Mouse (Mus musculus) ovary, postnatal 14 days (tissue): ENCODE measurements around the gene Dll4.

Experiments used
- DNase-seq: peaks from one replicate; pipeline ENCODE4 v3.0.0; 2022; ENCODE audit warnings: low spot score

The Dll4 gene

DNA sequence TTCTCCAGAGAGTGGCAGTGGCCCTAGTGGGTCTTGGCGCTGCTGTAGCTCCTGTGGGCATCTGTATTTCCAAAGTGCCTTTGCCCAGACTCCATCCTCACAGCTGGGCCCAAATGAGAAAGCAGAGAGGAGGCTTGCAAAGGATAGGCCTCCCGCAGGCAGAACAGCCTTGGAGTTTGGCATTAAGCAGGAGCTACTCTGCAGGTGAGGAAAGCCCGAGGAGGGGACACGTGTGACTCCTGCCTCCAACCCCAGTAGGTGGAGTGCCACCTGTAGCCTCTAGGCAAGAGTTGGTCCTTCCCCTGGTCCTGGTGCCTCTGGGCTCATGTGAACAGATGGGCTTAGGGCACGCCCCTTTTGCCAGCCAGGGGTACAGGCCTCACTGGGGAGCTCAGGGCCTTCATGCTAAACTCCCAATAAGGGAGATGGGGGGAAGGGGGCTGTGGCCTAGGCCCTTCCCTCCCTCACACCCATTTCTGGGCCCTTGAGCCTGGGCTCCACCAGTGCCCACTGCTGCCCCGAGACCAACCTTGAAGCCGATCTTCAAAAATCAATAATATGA, 9.5 kb downstream of the Dll4 start:
- DNase-seq, result no peak

GRCm38 (mm10) chr2:119335535-119335934, 10.0 kb downstream of the Dll4 start:
- DNase-seq, result no peak

DNA sequence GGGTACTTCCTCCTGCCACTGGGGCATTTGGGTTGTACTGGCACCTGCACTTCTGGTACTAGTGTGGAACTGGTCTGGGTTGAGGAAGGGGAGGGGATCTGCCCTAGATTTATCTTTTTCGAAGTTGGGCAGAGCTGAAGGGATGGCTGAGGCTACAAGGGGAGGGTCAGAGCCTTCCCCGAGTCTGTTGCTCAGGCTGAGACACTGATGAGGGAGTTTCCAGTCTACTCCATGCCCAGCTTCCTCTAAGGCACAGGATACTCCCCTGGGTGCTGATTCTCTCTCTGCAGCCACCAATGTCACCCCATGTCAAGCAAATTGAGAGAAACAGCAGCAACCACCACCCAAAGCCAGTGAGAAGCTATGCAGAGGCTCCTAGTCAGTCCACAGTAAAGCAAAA, 10.4 kb downstream of the Dll4 start:
- no peak for DNase-seq

- DNase-seq, result no peak
These were observed 10.9 kb downstream of the Dll4 start for GRCm38 (mm10) chr2:119336470-119336869.

DNA sequence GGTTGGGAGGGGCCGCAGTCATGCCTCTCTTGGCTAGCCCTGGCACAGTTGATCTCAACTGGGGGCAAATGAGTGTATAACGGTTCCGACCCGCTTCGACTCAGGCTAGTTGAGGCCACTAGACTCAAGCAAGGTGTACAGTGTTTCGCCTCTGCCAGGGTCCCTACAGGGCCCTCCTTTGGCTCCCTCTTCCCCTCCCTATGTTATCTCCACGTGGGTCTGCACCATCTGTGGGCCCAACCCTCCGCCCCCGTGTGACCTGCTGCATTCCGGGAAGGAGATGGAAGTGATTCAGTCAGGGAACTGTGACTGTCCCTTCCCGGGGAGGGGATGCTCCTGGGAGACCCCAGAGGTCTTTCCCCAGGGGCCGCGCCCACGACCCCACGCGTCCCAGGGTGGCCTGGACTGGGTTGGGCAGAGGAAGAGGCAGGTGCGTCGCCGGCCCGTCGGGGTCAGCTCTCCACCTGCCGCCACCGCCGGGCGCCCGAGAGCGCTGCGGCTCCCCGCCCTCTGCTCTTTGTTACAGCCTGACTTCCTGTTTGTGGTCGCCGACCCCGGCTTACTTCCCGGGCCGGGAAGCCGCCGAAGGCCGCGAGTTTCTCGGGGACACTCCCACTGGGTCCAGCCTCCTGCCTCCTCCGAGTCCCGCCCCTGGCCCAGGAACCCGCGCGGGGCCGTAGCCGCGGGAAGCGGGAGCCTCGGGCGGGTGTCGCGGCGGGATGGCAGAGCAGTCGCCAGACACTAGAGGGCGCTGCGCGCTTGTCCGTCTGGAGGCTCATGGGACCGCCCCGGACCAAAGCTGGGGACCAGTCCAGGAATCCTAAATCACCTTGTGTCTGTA, 12.1 kb downstream of the Dll4 start:
- DNase-seq, result peak; percentile 90

DNA sequence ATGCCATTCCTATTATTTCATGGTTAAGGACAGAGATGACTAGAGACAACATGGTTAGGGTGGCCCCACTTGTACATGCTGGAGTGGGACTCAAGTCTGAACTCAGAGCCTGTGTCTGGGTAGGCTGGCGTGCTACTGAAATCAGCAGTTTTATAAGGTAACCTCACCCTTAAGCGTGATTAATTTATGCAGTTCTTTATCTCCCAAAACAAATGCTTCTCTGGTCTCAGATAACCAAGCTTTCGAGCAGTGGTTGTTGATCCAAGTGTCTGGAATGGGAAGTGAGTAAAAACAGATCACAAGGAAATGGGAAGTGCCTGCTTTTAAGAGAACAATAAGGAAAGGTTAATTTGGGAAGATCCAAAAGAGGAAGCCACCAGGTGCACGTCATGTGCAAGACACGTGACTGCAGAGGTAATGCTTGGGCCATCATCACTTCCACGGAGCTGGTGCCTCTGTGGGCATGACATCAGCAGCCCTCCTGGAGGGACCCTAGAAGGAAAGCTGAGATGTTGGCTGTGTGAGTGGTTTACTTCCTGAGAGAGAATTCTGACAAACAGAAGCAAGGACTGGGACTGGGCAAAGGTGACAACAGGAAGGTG, 19.1 kb downstream of the Dll4 start:
- no peak for DNase-seq

DNA sequence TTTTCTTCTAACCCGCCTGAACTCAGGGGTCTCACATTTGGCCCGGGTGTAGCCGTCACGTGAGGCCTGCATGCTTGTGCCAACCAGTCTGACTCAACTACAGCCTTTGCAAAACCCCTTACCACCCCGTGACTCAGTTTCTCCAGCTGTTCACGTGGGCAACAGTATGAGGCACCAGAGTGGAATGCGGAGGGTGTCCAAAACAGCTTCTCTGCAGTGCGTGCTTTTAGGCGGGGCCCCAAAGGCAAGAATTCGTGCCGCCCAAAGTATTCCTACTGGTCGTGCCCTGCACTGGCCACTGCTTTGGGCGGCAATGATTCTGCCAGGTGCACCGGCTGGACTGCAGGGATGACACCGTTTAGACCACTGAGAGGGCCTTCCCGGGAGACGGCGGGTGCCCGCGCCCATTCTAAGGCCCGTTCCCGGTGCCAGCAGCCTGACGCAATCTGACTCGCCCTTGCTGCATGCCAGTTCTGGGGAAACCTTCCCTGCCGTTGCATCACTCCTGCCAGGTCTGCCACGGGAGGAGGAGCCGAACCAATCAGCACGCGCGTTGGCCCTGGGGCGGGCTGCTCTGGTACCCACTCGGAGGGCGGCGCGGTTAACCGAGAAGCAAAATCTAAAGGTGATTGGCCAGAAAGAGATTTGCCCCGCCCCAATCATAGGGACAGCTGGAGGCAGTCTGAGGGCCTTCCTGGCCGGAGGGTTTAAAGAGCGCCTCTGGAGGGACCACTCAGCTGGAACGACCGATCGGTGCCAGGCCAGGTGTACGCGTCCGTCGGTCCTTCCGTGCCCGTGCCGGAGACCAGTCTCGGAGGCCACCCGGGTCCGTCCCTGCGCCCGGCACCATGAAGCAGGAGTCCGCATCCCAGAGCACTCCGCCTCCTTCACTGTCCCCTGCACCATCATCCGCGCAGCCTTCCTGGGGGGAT, 25.2 kb downstream of the Dll4 start, which contains the start of gene Chac1:
TSS of gene Chac1 (plus strand) at position 675 of the 932 bp plus-strand sequence.
- peak; percentile 66 for DNase-seq

DNA sequence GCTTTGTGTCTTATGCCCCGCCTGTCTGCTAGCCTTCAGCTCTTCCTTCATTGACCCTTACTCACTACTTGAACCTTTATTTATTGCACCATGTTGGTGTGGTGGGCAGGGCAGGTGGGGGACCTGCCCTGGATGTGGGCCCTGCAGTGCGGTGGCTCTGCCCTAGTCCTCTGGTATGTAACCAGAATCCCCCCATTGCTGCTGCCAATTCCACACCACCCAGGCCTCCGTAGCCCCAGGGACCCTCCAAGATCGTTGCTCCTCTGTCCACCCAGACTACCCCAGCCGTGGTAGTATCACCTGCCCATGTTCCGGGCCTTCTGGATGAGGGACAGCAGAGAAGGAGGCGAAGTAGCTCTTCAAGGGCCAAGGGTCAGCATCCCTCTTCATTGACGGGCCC, 28.1 kb downstream of the Dll4 start:
- DNase-seq, result no peak

- DNase-seq, result no peak
These were observed 29.5 kb downstream of the Dll4 start for GRCm38 (mm10) chr2:119355089-119355488.

DNA sequence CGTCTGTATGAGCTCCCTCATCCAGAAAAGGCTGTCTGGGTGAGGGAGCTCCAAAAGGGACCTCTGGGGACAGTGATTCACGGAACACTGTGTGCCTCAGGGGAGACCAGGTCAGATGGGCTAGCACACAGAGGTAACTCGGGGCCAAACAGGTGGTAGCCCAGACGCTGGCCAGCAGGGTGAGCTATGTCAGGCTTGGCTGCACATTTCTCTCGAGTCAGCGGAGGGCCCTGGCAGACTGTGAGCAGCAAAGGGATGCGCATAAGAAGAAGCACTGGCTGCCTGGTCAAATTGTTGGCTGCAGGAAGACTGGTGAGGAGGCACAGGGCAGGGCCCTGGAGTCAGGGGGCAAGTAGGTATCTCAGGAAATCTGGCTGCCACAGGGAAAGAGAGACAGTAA, 30.1 kb downstream of the Dll4 start:
- no peak for DNase-seq

DNA sequence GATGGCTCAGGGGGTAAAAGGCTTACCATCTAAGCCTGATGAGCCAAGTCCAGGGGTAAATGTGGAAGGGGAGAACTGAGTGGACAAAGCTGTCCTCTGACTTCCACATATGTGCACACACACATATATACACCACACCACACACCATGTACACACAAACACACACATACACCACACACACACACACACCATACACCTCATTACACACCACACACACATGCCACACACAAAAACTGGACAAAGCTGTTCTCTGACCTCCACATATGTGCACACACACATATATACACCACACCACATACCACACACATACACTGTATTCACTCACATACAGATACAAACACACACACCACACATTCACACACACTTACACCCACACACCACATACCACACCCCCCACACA, 30.7 kb downstream of the Dll4 start:
- no peak for DNase-seq

- DNase-seq, result no peak
These were observed 31.2 kb downstream of the Dll4 start for GRCm38 (mm10) chr2:119356805-119357204.

DNA sequence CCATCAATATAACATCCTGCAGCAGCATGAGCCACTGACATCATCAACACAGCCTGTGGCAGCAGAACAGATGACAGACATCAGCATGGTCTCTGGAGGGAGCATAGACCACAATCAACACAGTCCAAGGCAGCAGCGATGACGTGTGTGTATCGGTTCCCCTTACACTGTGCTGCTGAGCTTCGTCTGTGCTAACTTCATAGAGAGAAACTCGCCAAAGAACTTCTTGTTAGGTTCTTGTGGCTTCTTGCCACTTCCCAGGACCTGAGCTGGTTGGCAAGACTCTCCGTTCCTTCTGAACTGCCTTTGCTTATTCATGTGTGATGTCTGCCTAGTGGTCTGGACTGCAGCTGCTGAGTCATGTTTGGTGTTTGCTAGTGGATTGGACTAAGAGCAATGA, 32.7 kb downstream of the Dll4 start:
- no peak for DNase-seq

DNA sequence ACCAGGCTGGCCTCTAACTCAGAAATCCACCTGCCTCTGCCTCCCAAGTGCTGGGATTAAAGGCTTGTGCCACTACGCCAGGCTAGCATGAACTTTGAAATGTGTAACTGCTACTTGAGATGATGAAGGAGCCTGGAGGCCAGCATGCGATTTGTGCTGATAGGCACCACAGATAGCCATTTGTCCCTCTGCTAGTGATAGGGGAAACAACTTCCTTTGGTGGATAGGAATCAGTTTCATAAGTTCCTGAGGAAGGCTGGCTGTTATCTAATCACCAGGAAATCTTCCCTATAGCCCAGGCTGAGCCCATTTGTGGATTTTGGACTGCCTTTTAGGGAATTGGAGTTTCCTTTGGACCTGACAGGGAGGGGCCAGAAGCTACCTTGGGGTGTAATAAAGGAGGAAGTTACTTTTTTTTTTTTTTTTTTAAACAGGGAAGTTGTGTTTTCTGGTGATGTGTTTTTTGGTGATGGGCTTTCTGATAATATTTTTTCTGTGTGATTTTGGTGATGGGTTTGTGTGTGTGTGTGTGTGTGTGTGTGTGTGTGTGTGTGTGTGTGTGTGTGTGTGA, 34.2 kb downstream of the Dll4 start:
- DNase-seq, result no peak

GRCm38 (mm10) chr2:119364969-119365368, 39.4 kb downstream of the Dll4 start:
- no peak for DNase-seq

DNA sequence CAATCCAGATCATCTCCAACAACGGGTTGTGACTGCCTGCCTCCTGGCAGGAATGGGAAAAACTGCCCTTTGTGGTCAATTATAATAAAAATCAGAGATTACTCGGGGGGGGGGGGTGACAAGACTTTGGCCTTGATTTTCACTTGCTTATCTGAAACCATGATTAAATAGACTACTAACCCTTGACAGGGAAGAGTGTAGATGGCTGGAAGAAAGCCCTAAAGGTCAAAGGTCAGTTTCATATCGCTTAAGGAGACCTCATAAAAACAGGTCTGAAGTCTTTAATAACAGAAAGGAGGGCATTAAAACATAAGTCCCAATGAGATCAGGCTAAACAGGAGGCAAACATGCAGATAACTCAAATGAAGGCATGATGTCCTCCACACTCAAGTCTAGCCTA, 41.8 kb downstream of the Dll4 start:
- DNase-seq, result no peak

DNA sequence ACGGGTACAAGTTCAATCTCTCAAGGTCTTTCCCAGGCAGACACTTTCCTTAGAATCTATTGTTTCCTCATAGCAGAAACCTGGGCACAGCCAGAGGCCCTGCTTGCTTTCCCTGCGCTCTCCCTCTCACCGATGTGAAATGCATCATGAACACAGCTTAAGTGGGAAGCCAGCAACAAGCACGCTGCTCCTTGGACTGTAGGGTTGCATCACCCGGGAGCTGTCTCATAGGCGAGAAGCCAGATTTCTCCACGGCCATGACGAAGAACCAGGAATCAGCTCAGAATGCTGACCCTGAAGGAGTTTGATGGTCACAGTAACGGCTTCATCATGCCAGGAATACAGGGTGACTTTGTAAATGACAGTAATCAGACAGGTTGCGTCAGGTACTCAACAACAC, 44.5 kb downstream of the Dll4 start:
- DNase-seq, result no peak

GRCm38 (mm10) chr2:119377286-119377685, 51.7 kb downstream of the Dll4 start:
- no peak for DNase-seq

- no peak for DNase-seq
These were observed 52.2 kb downstream of the Dll4 start for GRCm38 (mm10) chr2:119377826-119378225.

- DNase-seq, result no peak
These were observed 53.9 kb downstream of the Dll4 start for GRCm38 (mm10) chr2:119379455-119379854.
